Mouse (Mus musculus) forebrain, embryonic 13.5 days (tissue): ENCODE results near the gene Plcl1. TPM values are rescaled to one million over a fixed set of nuclear protein-coding genes. Genes with fewer than 3 reads are reported as not detected.
"Not testable (repeated sequence)": the region's sequence is repeated elsewhere in the genome, so short reads cannot be mapped to it uniquely, and the experiment has no call there.

ENCODE experiments used
- ATAC-seq: fragments of 200-750 bp; cut with Nextera tagmentation; 2 replicates; pipeline ENCODE4 v1.8.0; 2017
- H3K27ac ChIP-seq: fragments of 300-500 bp; sonication (generic); 2 replicates; pipeline ENCODE4 v1.5.1; 2015; ENCODE audit warnings: inconsistent platforms, mild to moderate bottlenecking, moderate library complexity
- H3K27me3 ChIP-seq: fragments of 300-500 bp; sonication (generic); 2 replicates; pipeline ENCODE4 v1.6.1; 2015; ENCODE audit warnings: mild to moderate bottlenecking, inconsistent platforms
- H3K36me3 ChIP-seq: fragments of 300-500 bp; sonication (generic); 2 replicates; pipeline ENCODE4 v1.6.1; 2015; ENCODE audit warnings: mild to moderate bottlenecking, inconsistent platforms; ENCODE audit not compliant: poor library complexity, severe bottlenecking
- H3K4me1 ChIP-seq: fragments of 300-500 bp; sonication (generic); 2 replicates; pipeline ENCODE4 v1.6.1; 2015; ENCODE audit warnings: inconsistent platforms
- H3K4me2 ChIP-seq: fragments of 300-500 bp; sonication (generic); 2 replicates; pipeline ENCODE4 v1.6.1; 2015; ENCODE audit warnings: inconsistent platforms, mild to moderate bottlenecking, moderate library complexity
- H3K4me3 ChIP-seq: fragments of 300-500 bp; sonication (generic); 2 replicates; pipeline ENCODE4 v1.5.1; 2015; ENCODE audit warnings: mild to moderate bottlenecking, inconsistent platforms
- H3K9ac ChIP-seq: fragments of 300-500 bp; sonication (generic); 2 replicates; pipeline ENCODE4 v1.6.1; 2015; ENCODE audit warnings: mild to moderate bottlenecking, inconsistent platforms
- H3K9me3 ChIP-seq: fragments of 300-500 bp; sonication (generic); replicated peaks from 2 replicates; pipeline ENCODE4 v1.6.1; 2016; ENCODE audit warnings: inconsistent platforms
- WGBS: fragments of 180-500 bp; shearing (Covaris S2); methylation state at CpG from one replicate; pipeline ENCODE4 v1.1.7; 2015; 5-methylcytosine and 5-hydroxymethylcytosine counted together
- polyA plus RNA-seq: library from polyadenylated mRNA; unstranded; fragments of >200 nt; fragmentation: Nextera tagmentation; extraction: Ambion mirVana; gene quantifications from 2 replicates; pipeline ENCODE4 v1.2.1, GENCODE M21; 2015

Plcl1 gene
- polyA plus RNA-seq, 1 experiment from 2014 or later, result 4.4 TPM

- 0 out of 2 replicates have a peak, but pooled peaks cover 5% of the 10 kb centered on the region for H3K4me1 ChIP-seq
- H3K27ac ChIP-seq, result no peak overlapping the region
- WGBS, result 76% methylated on average over 3 of the region's 3 CpGs
- no peaks in the 10 kb centered on the region for H3K9me3 ChIP-seq
- no peaks in the 10 kb centered on the region for H3K36me3 ChIP-seq
- H3K9ac ChIP-seq, result no peak overlapping the region
- H3K4me3 ChIP-seq, result no peak overlapping the region
- no peak overlapping the region for H3K4me2 ChIP-seq
- no peaks in the 10 kb centered on the region for H3K27me3 ChIP-seq
- no peak for ATAC-seq
Observed at GRCm38 (mm10) chr1:55445689-55446044, 39.9 kb downstream of the Plcl1 start.

- Histone ChIP-seq H3K9me3 (no peaks in the 10 kb centered on the region), H3K4me3 (no peak overlapping the region), H3K4me2 (no peak overlapping the region), H3K9ac (no peak overlapping the region), H3K36me3 (no peaks in the 10 kb centered on the region), H3K27ac (no peak overlapping the region), H3K4me1 (0 out of 2 replicates have a peak, but pooled peaks cover 5% of the 10 kb centered on the region), H3K27me3 (no peaks in the 10 kb centered on the region)
- 89% methylated on average over 5 of the region's 5 CpGs for WGBS
- ATAC-seq, result no peak
Observed at GRCm38 (mm10) chr1:55446273-55446672, 40.6 kb downstream of the Plcl1 start.

- H3K4me2 ChIP-seq, result no peak overlapping the region
- no peak overlapping the region for H3K9ac ChIP-seq
- 0 out of 2 replicates have a peak, but pooled peaks cover 5% of the 10 kb centered on the region for H3K4me1 ChIP-seq
- no peak overlapping the region for H3K27ac ChIP-seq
- no peaks in the 10 kb centered on the region for H3K36me3 ChIP-seq
- WGBS, result 89% methylated on average over 2 of the region's 2 CpGs
- no peak for ATAC-seq
- H3K27me3 ChIP-seq, result no peaks in the 10 kb centered on the region
- H3K4me3 ChIP-seq, result no peak overlapping the region
- no peaks in the 10 kb centered on the region for H3K9me3 ChIP-seq
Observed at GRCm38 (mm10) chr1:55446876-55447275, 41.2 kb downstream of the Plcl1 start.

- Histone ChIP-seq H3K4me2 (no peak overlapping the region), H3K4me1 (0 out of 2 replicates have a peak, but pooled peaks cover 2% of the 10 kb centered on the region), H3K4me3 (no peak overlapping the region), H3K27me3 (no peaks in the 10 kb centered on the region), H3K9ac (no peak overlapping the region), H3K9me3 (no peaks in the 10 kb centered on the region), H3K36me3 (no peaks in the 10 kb centered on the region), H3K27ac (no peak overlapping the region)
- no peak for ATAC-seq
- WGBS, result 89% methylated on average over 2 of the region's 2 CpGs
Observed at GRCm38 (mm10) chr1:55447661-55448060, 41.9 kb downstream of the Plcl1 start.

GRCm38 (mm10) chr1:55448104-55448503, 42.4 kb downstream of the Plcl1 start:
- ATAC-seq, result no peak
- Histone ChIP-seq H3K9me3 (no peaks in the 10 kb centered on the region), H3K9ac (no peak overlapping the region), H3K4me3 (no peak overlapping the region), H3K4me1 (0 out of 2 replicates have a peak, but pooled peaks cover 2% of the 10 kb centered on the region), H3K27ac (no peak overlapping the region), H3K4me2 (no peak overlapping the region), H3K27me3 (no peaks in the 10 kb centered on the region), H3K36me3 (no peaks in the 10 kb centered on the region)
- 85% methylated on average over 1 of the region's 1 CpGs for WGBS

GRCm38 (mm10) chr1:55449779-55450178, 44.1 kb downstream of the Plcl1 start:
- Histone ChIP-seq H3K4me3 (no peak overlapping the region), H3K4me2 (no peak overlapping the region), H3K27me3 (no peaks in the 10 kb centered on the region), H3K4me1 (0 out of 2 replicates have a peak, but pooled peaks cover 8% of the 10 kb centered on the region), H3K27ac (no peak overlapping the region), H3K9ac (no peak overlapping the region), H3K9me3 (no peaks in the 10 kb centered on the region), H3K36me3 (no peaks in the 10 kb centered on the region)
- no peak for ATAC-seq
- 52% methylated on average over 3 of the region's 3 CpGs for WGBS

GRCm38 (mm10) chr1:55454119-55454518, 48.4 kb downstream of the Plcl1 start:
- H3K4me1 ChIP-seq, result 0 out of 2 replicates have a peak, but pooled peaks cover 8% of the 10 kb centered on the region
- 76% methylated on average over 5 of the region's 5 CpGs for WGBS
- no peak overlapping the region for H3K9ac ChIP-seq
- ATAC-seq, result peak; percentile 71
- H3K4me2 ChIP-seq, result no peak overlapping the region
- H3K27me3 ChIP-seq, result no peaks in the 10 kb centered on the region
- H3K4me3 ChIP-seq, result no peak overlapping the region
- no peak overlapping the region for H3K27ac ChIP-seq
- no peaks in the 10 kb centered on the region for H3K36me3 ChIP-seq
- H3K9me3 ChIP-seq, result no peaks in the 10 kb centered on the region

GRCm38 (mm10) chr1:55462301-55462700, 56.6 kb downstream of the Plcl1 start:
- Histone ChIP-seq H3K9ac (no peak overlapping the region), H3K4me2 (no peak overlapping the region), H3K27me3 (no peaks in the 10 kb centered on the region), H3K9me3 (no peaks in the 10 kb centered on the region), H3K4me1 (no peaks in the 10 kb centered on the region), H3K36me3 (no peaks in the 10 kb centered on the region), H3K4me3 (no peak overlapping the region), H3K27ac (no peak overlapping the region)
- WGBS, result 69% methylated on average over 5 of the region's 5 CpGs
- ATAC-seq, result no peak

GRCm38 (mm10) chr1:55473756-55474155, 68.0 kb downstream of the Plcl1 start:
- Histone ChIP-seq H3K36me3 (no peaks in the 10 kb centered on the region), H3K4me3 (no peak overlapping the region), H3K4me2 (no peak overlapping the region), H3K9ac (no peak overlapping the region), H3K9me3 (no peaks in the 10 kb centered on the region), H3K27me3 (no peaks in the 10 kb centered on the region), H3K4me1 (no peaks in the 10 kb centered on the region), H3K27ac (no peak overlapping the region)
- ATAC-seq, result no peak
- WGBS, result 85% methylated on average over 9 of the region's 9 CpGs

- H3K4me2 ChIP-seq, result no peak overlapping the region
- H3K4me3 ChIP-seq, result no peak overlapping the region
- WGBS, result 82% methylated on average over 7 of the region's 7 CpGs
- no peaks in the 10 kb centered on the region for H3K9me3 ChIP-seq
- no peaks in the 10 kb centered on the region for H3K27me3 ChIP-seq
- H3K9ac ChIP-seq, result no peak overlapping the region
- no peak for ATAC-seq
- no peaks in the 10 kb centered on the region for H3K36me3 ChIP-seq
- no peaks in the 10 kb centered on the region for H3K4me1 ChIP-seq
- no peak overlapping the region for H3K27ac ChIP-seq
Observed at GRCm38 (mm10) chr1:55474976-55475375, 69.3 kb downstream of the Plcl1 start.

- H3K27me3 ChIP-seq, H3K9me3 ChIP-seq, H3K27ac ChIP-seq, H3K4me2 ChIP-seq, ATAC-seq, H3K4me1 ChIP-seq, H3K36me3 ChIP-seq, H3K4me3 ChIP-seq, H3K9ac ChIP-seq: not testable (repeated sequence)
- 91% methylated on average over 10 of the region's 10 CpGs for WGBS
Observed at GRCm38 (mm10) chr1:55487371-55487770, 81.7 kb downstream of the Plcl1 start.

- Histone ChIP-seq H3K36me3 (no peaks in the 10 kb centered on the region), H3K4me1 (no peaks in the 10 kb centered on the region; the same call in 1 of the 2 replicates), H3K9ac (no peak overlapping the region), H3K4me3 (no peak overlapping the region), H3K9me3 (no peaks in the 10 kb centered on the region), H3K4me2 (no peak overlapping the region), H3K27me3 (no peaks in the 10 kb centered on the region), H3K27ac (no peak overlapping the region)
- no peak for ATAC-seq
- WGBS, result 86% methylated on average over 2 of the region's 2 CpGs
Observed at GRCm38 (mm10) chr1:55488261-55488660, 82.5 kb downstream of the Plcl1 start.

GRCm38 (mm10) chr1:55489355-55489754, 83.6 kb downstream of the Plcl1 start:
- no peak overlapping the region for H3K9ac ChIP-seq
- WGBS, result 30% methylated on average over 6 of the region's 6 CpGs
- no peak overlapping the region for H3K4me3 ChIP-seq
- H3K9me3 ChIP-seq, result no peaks in the 10 kb centered on the region
- H3K4me2 ChIP-seq, result no peak overlapping the region
- H3K36me3 ChIP-seq, result no peaks in the 10 kb centered on the region
- ATAC-seq, result peak; percentile 97
- H3K27me3 ChIP-seq, result no peaks in the 10 kb centered on the region
- H3K4me1 ChIP-seq, result no peaks in the 10 kb centered on the region; the same call in 1 of the 2 replicates
- H3K27ac ChIP-seq, result no peak overlapping the region
